Mouse (Mus musculus) urinary bladder, postnatal 14 days (tissue): ENCODE results near the gene 4933405L10Rik.

Experiments used
- DNase-seq: peaks from one replicate; pipeline ENCODE4 v3.0.0; 2021; ENCODE audit warnings: low spot score

Gene 4933405L10Rik

GRCm38 (mm10) chr8:105707498-105708403, at the start of gene 4933405L10Rik, which contains the start of gene Enkd1:
4933405L10Rik (plus strand) TSS chr8:105707655.
Enkd1 (minus strand) TSS chr8:105708210.
- peak; percentile 85 for DNase-seq

GRCm38 (mm10) chr8:105661167-105661566, 46.3 kb upstream of the 4933405L10Rik start:
- peak; percentile 5 for DNase-seq

GRCm38 (mm10) chr8:105677891-105678290, 29.6 kb upstream of the 4933405L10Rik start:
- DNase-seq = no peak

GRCm38 (mm10) chr8:105685325-105685724, 22.1 kb upstream of the 4933405L10Rik start:
- DNase-seq = no peak

- peak; percentile 70 for DNase-seq
Measured at GRCm38 (mm10) chr8:105685796-105686308, 21.6 kb upstream of the 4933405L10Rik start, which contains the start of gene Carmil2. Carmil2 (plus strand) TSS chr8:105686274.

GRCm38 (mm10) chr8:105686551-105686950, 20.9 kb upstream of the 4933405L10Rik start:
- DNase-seq = no peak

- no peak for DNase-seq
Measured at GRCm38 (mm10) chr8:105687512-105687911, 19.9 kb upstream of the 4933405L10Rik start.

- DNase-seq = no peak
Measured at GRCm38 (mm10) chr8:105688242-105688752, 19.2 kb upstream of the 4933405L10Rik start.

GRCm38 (mm10) chr8:105689256-105689982, 18.0 kb upstream of the 4933405L10Rik start:
- no peak for DNase-seq

GRCm38 (mm10) chr8:105689983-105690360, 17.5 kb upstream of the 4933405L10Rik start:
- no peak for DNase-seq

GRCm38 (mm10) chr8:105690978-105691377, 16.5 kb upstream of the 4933405L10Rik start:
- DNase-seq = no peak

GRCm38 (mm10) chr8:105692449-105693182, 14.8 kb upstream of the 4933405L10Rik start:
- DNase-seq = no peak

- peak; percentile 60 for DNase-seq
Measured at GRCm38 (mm10) chr8:105693648-105694047, 13.8 kb upstream of the 4933405L10Rik start.

GRCm38 (mm10) chr8:105694051-105694799, 13.2 kb upstream of the 4933405L10Rik start:
- DNase-seq = no peak

- no peak for DNase-seq
Measured at GRCm38 (mm10) chr8:105695080-105695780, 12.2 kb upstream of the 4933405L10Rik start.

GRCm38 (mm10) chr8:105697196-105697780, 10.2 kb upstream of the 4933405L10Rik start:
- DNase-seq = no peak

GRCm38 (mm10) chr8:105698734-105699133, 8.7 kb upstream of the 4933405L10Rik start:
- DNase-seq = no peak

GRCm38 (mm10) chr8:105699488-105700215, 7.8 kb upstream of the 4933405L10Rik start:
- DNase-seq = no peak

- peak; percentile 46 for DNase-seq
Measured at GRCm38 (mm10) chr8:105700566-105700965, 6.9 kb upstream of the 4933405L10Rik start.
